Mouse (Mus musculus): ENCODE data around the gene 3830406C13Rik.
"Not testable (repeated sequence)": the region's sequence is repeated elsewhere in the genome, so short reads cannot be mapped to it uniquely, and the experiment has no call there.

The 3830406C13Rik gene

GRCm38 (mm10) chr14:12284141-12284912 is at the start of gene 3830406C13Rik:
3830406C13Rik (plus strand) TSS chr14:12284173.
- peak; percentile 56 to 65 for DNase-seq (ENCODE audit: low spot score in 2 of 2)

- no peak for DNase-seq (ENCODE audit: low spot score in 2 of 2)
Observed at GRCm38 (mm10) chr14:12243726-12244125, 40.2 kb upstream of the 3830406C13Rik start.

GRCm38 (mm10) chr14:12276031-12276430 is 7.9 kb upstream of the 3830406C13Rik start:
- DNase-seq (ENCODE audit: low spot score in 2 of 2), result no peak

GRCm38 (mm10) chr14:12283641-12284040 is 332 bp upstream of the 3830406C13Rik start, which contains the start of gene Gm49355:
Gm49355 (plus strand) TSS chr14:12283976.
- DNase-seq (ENCODE audit: low spot score in 2 of 2), result no peak

GRCm38 (mm10) chr14:12289747-12290146 is 5.8 kb downstream of the 3830406C13Rik start:
- DNase-seq (ENCODE audit: low spot score in 2 of 2), result not testable (repeated sequence)

GRCm38 (mm10) chr14:12296391-12296790 is 12.4 kb downstream of the 3830406C13Rik start:
- no peak for DNase-seq (ENCODE audit: low spot score in 2 of 2)

GRCm38 (mm10) chr14:12299171-12299570 is 15.2 kb downstream of the 3830406C13Rik start:
- DNase-seq (ENCODE audit: low spot score in 2 of 2), result no peak

- DNase-seq (ENCODE audit: low spot score in 2 of 2), result no peak
Observed at GRCm38 (mm10) chr14:12299654-12300053, 15.7 kb downstream of the 3830406C13Rik start.

GRCm38 (mm10) chr14:12300275-12300674 is 16.3 kb downstream of the 3830406C13Rik start:
- DNase-seq (ENCODE audit: low spot score in 2 of 2), result no peak

- no peak for DNase-seq (ENCODE audit: low spot score in 2 of 2)
Observed at GRCm38 (mm10) chr14:12300677-12301076, 16.7 kb downstream of the 3830406C13Rik start.

GRCm38 (mm10) chr14:12303106-12303505 is 19.1 kb downstream of the 3830406C13Rik start:
- no peak for DNase-seq (ENCODE audit: low spot score in 2 of 2)

- no peak for DNase-seq (ENCODE audit: low spot score in 2 of 2)
Observed at GRCm38 (mm10) chr14:12333622-12334021, 49.6 kb downstream of the 3830406C13Rik start.

GRCm38 (mm10) chr14:12334925-12335324 is 51.0 kb downstream of the 3830406C13Rik start:
- no peak for DNase-seq (ENCODE audit: low spot score in 2 of 2)

GRCm38 (mm10) chr14:12337421-12337997 is 53.5 kb downstream of the 3830406C13Rik start:
- DNase-seq (ENCODE audit: low spot score in 2 of 2), result no peak

GRCm38 (mm10) chr14:12337998-12338809 is 54.2 kb downstream of the 3830406C13Rik start:
- no peak for DNase-seq (ENCODE audit: low spot score in 2 of 2)

GRCm38 (mm10) chr14:12338811-12339565 is 55.0 kb downstream of the 3830406C13Rik start:
- no peak for DNase-seq (ENCODE audit: low spot score in 2 of 2)

GRCm38 (mm10) chr14:12340238-12341074 is 56.5 kb downstream of the 3830406C13Rik start:
- DNase-seq (ENCODE audit: low spot score in 2 of 2), result no peak

- DNase-seq (ENCODE audit: low spot score in 2 of 2), result no peak
Observed at GRCm38 (mm10) chr14:12341075-12341788, 57.3 kb downstream of the 3830406C13Rik start.

- no peak for DNase-seq (ENCODE audit: low spot score in 2 of 2)
Observed at GRCm38 (mm10) chr14:12341789-12342457, 58.0 kb downstream of the 3830406C13Rik start.

Measured in spleen, postnatal 14 days (tissue).